Mouse (Mus musculus) c-Kit-positive CD71-positive TER-119-negative erythroid progenitor cells, embryonic 14.5 days (primary cell): ENCODE data around the gene Krt8.

ENCODE experiments used
- DNase-seq: peaks from one replicate; pipeline ENCODE4 v3.0.0-alpha.2; 2013; ENCODE audit warnings: low read depth

The Krt8 gene

DNA sequence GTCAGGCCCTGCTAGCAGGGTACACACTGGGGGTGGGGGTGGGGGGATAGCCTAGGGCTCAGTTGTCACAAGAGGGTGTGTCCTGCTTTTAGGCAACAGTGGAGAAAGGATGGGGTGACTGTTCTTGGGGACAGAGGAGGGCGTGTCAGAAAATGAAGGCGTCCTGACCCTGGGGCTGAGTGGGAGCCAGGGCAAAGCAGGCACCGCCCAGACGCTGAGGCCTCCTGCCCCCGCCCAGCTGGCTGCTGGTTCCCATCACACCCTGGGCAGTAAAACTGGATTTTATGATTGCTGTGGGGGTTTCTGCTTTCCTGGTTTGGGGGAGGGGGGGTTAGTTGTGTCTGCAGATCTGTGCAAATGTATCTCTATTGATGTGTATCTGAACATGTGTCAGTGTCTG, 28.3 kb downstream of the Krt8 start:
- peak; percentile 63 for DNase-seq

DNA sequence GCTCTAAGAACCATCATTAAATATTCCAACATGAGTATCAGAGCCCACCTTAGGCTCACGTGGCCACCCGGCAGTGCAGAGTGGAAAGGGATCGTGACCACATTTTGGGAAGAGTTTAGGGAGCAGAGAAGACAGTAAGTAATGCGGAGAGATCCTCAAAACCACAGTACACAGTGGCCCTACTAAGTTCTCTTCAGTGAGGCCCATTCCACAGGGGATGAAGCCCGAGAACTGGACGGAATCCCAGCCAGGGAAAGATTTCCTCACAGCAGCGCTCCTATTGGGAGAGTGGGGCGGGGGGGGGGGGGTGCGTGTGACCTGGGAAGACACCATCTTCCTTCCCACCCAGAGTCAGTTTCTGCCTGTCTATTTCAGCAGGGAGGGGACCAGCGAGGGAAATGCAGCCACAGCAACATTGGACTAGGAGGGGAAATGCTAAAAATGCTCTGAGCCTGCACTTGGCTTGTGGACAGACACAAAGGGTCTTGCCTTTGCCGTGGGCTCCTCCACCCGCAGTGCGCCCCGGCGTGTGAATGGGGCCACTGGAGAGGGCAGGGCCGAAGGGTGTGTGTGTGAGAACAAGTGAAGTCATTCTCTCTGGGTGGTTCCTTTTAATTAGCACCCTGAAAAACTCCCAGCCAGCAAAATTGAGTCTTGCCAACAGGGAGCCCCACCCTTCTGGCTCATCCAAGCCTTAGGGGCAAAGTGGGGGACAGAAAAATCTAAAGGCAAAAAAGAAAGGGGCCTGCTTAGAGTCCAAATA, 30.0 kb downstream of the Krt8 start:
- no peak for DNase-seq

DNA sequence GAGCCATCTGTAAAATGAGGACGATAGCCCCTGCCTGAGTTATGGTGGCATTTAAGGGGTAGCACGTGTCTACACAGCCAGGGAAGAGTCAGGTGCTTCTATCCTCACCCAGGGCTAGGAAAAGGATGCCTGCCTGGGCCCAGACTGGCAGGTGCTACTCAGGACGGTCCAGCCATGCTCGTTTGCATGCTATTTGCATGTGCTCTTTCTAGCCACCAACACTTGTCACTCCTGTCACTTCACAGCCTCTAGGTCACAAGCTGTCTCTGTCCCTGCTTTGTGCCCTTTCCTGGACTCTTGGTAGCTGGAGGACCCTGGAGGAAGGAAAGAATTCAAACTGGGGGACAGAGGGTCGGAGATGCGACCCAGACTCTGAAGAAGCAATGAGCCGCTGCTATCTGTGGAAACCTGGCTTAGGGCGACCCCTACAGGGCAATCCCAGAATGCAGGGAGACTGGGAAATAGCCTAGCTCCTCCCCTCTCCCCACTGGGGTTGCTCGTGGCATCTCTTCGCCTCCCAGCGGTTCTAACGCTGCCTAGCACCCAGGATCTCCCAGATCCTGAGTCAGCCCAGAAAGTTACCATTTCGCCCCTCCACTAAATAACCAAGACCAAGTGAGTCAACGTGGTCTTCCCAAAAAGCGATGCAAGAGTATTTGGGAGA, 30.7 kb downstream of the Krt8 start:
- DNase-seq: peak; percentile 87

DNA sequence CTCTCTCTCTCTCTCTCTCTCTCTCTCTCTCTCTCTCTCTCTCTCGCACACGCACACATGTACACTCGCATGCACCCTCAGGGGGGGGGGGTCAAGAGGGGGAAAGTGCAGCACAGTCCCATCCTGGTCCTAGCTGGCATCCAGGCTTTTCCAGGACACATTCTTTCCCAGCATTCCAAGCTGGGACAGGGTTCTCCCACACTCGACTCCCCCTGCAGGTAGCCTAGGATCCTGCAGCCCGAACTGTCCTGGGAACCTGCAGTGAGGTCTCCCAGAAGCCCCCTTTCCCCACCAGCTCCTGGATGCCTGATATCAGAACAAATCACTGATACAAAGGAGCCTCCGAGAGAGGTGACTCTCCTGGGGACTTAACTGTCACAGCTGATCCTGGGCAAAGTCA, 33.7 kb downstream of the Krt8 start:
- no peak for DNase-seq

DNA sequence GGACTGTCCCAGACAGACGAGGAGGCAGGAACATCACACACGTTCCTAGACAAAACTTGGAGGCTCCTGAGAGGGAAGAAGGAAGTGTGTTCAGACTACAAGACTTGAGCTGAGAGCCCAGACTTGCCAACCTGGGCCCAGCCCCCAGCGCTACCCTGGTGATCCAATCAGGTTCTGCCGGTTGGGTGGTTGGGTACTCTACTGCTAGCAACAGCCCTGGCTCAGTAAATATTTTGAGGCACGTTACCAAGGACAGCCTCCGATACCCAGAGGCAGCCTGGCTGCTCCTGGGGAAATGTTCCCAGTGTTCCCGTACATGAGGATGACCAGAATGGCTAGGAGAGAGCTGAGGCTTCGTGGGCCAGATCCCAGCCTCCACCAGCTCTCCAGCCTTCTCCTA, 37.5 kb downstream of the Krt8 start:
- no peak for DNase-seq

DNA sequence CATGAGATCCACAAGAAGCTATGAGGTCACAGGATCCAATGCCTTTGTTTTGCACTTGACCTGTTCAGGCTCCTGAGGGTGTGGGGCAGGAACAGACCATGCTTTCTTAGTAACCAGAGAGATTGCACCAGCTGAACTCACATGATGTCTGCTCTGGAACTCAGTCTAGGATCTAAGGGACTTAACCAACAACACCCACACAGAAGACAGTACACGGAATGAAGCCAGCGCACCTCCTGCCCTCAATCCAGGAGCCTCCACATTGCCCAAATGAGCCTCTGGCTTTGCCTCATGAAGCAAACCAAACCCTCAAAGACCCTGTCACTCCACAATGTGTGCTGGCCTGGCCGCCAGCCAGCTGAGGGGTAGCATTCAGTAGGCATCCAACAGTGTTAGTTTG, 45.4 kb downstream of the Krt8 start:
- DNase-seq: no peak

DNA sequence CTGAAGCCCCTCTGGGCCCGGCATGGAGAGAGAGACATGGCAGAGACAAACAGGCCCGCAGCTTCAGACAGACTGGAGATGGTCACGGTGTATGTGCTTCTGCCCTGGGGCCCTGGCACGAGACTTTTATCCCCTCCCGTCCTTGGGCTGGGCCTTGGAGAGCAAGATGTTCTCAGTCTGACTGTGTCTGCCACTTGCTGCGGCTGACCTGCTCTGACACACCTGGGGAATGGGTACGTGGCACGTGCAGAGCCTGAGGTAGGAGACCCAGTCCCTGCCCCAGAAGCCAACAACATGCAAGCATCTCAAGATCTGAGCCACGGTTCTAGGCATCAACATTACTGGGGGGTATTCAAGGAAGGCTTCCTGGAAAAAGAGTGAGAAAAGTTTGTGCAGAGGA, 50.1 kb downstream of the Krt8 start, which contains the start of gene Krt78:
Krt78 (minus strand) TSS at position 101 of the 400 bp plus-strand sequence.
- DNase-seq: no peak

DNA sequence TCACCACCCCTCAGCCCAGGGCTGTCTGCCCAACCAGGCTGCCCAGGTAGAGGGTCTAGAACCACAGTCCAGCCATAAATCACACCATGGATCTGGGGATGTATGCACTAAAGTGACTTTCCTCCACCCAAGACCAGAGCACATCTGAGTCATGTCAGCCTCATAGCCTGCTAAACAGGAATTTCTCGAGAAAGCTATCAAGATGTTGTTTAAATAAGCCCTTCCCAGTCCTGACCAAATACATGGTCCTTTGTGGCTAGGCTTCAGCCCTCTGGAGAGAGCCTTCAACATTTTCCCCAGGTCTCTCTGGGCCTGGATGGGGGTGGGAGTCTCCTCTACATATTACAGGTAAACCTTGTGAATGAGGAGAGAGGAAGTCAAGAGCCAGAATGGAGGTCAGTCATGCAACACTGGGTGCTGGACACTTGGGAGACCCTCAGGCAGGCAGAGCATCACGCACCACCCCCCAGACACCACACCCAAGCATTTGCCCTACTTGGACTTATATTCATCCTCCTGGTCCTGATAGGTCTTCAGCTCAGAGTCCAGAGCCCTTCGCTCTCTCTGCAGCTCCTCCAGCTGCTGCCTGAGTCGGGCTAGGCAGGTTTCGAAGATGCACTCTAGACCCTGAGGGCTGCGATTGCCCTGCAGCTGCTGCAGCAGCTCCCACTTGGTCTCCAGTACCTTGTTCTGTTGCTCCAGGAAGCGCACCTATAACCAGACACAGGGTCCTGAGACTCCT, 51.4 kb downstream of the Krt8 start:
- DNase-seq: no peak
